Mouse (Mus musculus): Measurements from ENCODE around the gene Col6a2.

Col6a2 gene

GRCm38 (mm10) chr10:76636026-76636425, 12.6 kb upstream of the Col6a2 start:
- DNase-seq = peak; percentile 98

DNA sequence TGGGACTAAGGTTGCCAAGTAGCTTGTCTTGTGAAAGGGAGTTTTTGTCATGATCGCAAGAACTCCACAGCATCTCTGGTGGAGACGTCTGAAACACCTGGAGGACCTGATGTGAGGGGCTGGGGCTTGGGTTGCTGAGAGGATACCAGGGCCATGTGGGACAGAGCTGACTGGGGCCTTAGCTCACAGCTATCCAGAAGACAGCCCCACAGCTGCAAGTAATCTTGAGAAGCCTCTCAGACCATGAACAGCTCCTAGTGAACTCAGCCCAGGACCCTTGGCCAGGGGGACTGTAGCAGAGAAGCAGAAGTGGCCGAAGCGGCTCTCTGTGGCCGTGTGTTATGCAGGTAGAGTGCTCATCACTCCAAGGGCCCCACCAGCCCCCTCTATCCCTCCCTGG, 11.2 kb upstream of the Col6a2 start:
- peak; percentile 89 for DNase-seq

DNA sequence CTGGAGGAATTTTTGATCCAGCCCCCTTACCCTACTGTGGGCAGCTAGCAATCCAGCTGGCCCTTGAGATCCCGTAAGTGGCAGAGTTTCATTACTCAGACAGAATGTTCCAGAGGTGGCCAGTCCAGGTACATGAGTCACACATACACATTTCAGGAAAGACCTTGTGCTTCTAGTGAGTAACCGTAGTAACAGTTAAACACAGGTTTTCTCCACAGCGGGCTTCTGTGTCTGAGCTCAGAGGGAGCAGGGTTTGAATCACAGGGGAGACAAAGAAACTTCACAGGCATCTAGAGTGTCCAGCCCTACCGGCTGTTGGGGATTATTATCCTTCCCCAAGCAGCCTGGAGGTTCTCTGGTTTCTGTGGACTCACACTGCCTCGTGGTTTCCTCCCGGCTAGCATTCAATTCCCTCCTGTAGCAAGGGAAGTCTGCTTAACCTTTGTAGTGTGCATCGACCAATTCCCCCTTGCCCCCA, 10.7 kb upstream of the Col6a2 start:
- DNase-seq = peak; percentile 86

GRCm38 (mm10) chr10:76632630-76633029, 9.2 kb upstream of the Col6a2 start:
- peak; percentile 93 for DNase-seq

DNA sequence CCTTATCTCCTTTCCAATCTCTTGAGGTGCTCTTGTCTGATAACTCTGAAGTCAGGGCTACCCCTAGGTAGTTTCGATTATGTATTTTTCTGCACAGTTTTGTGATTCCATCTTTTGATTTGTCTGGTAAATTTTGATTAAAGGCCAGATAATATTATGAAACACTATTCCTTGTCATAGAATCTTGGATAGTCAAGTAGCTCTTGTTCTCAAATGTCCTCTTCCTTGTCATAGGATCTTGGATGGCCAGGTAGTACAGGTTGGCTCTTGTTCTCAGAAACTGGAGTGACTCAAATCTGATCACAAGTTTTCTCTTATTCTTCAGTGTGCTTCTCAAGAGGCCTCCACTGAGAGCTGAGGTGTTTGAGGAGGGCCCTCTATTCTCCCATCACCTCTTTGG, 7.2 kb upstream of the Col6a2 start:
- DNase-seq = no peak

DNA sequence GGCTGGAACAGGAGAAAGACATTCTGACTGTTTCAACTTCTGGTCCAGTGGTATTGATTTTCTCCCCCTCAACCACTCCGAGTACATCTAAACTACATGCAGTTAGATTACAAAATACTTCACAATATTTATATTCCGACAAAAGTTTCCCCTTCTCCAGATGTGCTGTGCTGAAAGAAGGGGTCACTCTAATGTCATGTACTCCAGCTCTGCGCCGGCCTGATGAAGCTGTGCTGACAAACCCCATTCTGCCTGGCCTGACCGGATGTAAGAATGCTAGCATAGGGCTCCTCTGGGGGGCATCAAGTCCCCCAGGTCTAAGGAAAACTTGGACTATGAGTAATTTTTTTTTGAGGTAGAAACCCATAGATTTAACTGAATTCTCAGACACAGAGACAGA, 4.3 kb upstream of the Col6a2 start:
- DNase-seq = no peak

DNA sequence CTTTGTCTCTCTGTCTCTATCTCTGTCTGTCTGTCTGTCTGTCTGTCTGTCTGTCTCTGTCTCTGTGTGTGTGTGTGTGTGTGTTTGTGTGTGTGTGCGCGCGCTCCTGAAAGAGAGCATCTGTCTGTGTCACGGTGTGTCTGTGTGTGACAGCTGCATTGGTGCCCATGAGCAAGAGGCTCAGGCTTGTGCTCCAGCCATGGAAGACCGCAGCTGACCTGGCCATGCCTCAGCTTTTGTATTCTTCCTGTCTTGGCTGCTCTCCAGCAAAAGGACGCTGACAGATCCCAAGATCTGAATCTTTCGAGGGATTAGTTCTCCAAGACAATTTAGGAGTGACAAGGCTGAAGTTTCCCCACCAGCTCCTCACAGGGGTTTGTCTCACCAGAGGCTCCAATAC, 1.5 kb upstream of the Col6a2 start:
- no peak for DNase-seq

DNA sequence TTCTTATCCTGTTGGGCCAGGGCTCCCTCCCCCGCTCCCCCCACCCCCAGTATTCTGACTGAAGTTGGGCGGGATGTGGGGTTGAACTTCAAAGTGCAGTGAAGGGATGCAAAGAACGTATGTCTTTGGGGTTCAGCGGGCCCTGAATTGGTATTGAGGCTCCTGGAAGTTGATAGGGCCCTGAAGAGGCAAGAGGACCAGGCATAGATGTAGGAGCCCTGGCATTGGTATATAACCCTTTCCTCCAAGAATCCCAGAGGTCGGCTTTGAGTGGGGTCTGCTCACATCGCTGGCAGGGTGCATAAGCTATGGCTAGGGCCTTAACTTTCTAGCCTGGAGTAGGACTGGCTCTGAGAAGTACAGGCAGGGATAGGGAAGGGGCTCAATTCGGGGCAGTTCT, 304 bp upstream of the Col6a2 start:
- peak; percentile 89 for DNase-seq

GRCm38 (mm10) chr10:76622411-76622810, 1.0 kb downstream of the Col6a2 start:
- DNase-seq = peak; percentile 90

DNA sequence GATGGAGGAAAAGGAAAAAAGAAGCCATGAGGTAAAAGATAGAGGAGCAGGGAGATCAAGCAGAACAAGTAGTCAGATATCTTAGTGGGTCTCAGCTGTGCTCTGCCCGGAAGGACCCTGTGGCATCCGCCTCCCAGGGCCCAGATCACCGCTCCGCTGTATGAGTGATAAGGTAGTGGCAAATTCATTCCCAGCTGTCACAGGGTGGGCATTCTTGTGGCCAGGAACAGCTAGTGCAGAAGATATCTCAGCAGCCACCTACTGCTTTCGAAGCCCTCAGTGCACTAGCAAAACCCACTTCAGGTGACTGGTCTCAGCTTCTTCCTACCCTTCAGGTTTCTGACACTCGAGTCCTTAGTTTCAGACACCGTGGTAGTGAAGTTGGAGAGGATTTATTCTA, 11.0 kb downstream of the Col6a2 start:
- DNase-seq = no peak

- no peak for DNase-seq
These were observed 20.7 kb downstream of the Col6a2 start for GRCm38 (mm10) chr10:76602690-76603089.

DNA sequence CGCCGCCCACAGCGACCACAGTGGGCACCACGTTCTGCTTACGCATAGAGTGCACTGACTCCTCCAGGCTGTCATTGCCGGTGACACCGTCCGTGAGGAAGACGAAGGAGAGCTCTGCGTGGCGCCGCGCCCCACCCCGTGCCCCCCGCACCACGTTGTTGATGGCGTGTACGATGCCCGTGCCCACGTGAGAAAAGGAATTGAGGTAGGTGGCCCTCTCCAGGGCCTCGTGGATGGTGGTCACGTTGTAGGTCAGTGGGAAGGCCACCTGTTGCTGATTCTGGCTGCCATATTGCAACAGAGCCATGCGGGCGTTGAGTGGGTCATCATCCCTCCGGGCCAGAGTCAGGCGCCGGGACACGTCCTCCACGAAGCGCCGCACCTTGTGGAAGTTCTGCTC, 27.1 kb downstream of the Col6a2 start:
- peak; percentile 91 for DNase-seq

DNA sequence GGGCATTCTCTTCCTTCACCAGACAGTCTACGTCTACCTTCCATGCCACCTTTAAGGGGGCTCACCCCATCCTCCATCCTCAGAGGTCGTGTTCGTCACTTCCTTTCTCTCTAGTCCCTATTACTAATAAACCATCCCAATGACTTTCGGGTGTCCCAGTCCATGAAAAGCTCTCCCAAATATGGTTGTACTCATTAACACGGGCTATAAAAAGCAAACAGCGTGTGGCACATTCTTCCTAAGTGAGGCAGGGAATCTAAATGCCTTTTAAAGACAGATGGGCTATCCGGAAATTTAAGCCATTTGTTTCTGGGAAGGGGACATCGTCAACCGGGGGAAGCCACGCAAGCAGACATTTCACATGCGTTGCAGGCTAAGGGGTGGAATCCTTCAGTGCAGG, 33.2 kb downstream of the Col6a2 start:
- DNase-seq = no peak

- DNase-seq = peak; percentile 95
These were observed 37.2 kb downstream of the Col6a2 start for GRCm38 (mm10) chr10:76586190-76586589.

DNA sequence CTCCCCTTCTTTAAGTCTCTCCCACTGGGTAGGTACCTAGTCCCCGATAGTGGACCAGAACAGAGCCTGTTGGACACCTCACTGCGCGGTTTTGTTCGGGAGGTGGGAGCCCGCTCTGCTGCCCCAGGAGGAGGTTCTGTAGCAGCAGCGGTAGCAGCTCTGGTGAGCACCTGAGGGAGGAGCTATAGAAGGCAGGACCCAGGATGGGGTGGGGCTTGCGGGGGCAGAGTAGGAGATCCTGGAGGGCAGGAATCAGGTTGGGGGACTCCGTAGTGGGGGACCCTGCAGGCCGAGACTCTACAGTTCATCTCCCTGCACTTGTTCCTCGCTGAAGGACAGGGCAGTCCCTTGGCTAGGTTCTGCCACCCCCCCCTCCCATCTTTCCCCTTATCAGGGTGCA, 39.3 kb downstream of the Col6a2 start:
- DNase-seq = no peak

GRCm38 (mm10) chr10:76576920-76577319, 46.5 kb downstream of the Col6a2 start:
- no peak for DNase-seq

GRCm38 (mm10) chr10:76575374-76575773, 48.1 kb downstream of the Col6a2 start, which contains the start of gene Ftcd:
Gene Ftcd (plus strand): TSS chr10:76575648.
- no peak for DNase-seq

GRCm38 (mm10) chr10:76572151-76572550, 51.3 kb downstream of the Col6a2 start:
- DNase-seq = no peak

DNA sequence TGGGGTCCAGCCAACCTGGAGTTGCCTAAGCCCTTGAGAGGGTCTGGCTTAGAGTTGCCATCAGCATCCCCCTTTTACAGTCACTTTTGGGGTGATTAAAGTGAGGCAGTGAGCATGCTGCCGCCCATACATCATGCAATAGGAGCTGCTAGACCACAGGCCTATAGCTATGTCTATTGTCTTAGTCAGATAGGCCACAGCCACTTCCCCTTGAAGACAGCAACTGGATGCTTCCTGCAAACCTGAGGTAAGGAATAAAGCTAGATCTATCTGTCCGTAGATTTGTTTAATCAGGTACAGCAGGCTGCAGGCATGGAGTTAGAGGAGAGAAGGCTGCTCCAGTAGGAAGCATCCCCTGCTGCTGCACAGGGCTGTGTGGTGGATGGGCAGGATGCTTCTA, 52.4 kb downstream of the Col6a2 start:
- no peak for DNase-seq

- no peak for DNase-seq
These were observed 53.3 kb downstream of the Col6a2 start for GRCm38 (mm10) chr10:76569996-76570685.

DNA sequence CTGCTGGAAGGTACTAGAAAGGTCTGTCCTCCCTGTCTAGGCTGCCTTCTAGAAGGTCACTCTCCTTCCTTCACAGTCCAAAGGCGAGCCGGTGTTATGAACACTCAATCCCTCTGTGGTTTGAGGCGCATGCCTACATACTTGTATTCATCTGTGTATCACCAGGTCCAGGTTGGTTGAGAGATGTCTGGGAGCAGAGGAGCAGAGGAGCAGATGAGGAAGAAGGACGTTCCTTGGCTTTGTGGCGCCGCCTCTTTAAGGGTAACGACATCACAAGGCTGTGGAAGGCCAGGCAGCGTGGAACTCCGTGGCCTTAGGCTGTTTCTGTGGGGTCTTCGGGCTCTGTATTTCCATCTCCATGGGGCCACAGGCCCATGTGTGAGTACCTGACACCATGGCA, 61.5 kb downstream of the Col6a2 start, which contains the start of gene Spatc1l:
TSS of gene Spatc1l (plus strand) at position 301 of the 400 bp plus-strand sequence.
- no peak for DNase-seq

- DNase-seq = no peak
These were observed 69.4 kb downstream of the Col6a2 start for GRCm38 (mm10) chr10:76554061-76554460.

- DNase-seq = no peak
These were observed 71.9 kb downstream of the Col6a2 start for GRCm38 (mm10) chr10:76551556-76551955.

DNA sequence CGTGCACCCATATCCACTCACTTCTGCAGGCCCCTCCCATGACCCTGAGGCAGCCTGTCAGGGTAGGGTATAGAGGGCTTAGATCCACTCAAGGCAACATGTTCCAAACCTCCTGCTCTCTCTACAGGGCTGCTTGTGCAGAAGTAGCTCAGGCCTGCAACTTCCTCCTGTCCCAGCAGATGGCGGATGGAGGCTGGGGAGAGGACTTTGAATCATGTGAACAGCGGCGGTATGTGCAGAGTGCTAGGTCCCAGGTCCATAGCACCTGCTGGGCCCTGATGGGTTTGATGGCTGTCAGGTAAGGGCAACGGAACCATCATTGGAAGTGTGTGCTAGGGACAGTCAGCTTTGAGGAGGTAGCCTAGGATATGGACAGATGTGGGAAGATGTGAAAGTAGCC, 73.0 kb downstream of the Col6a2 start:
- DNase-seq = peak; percentile 88

DNA sequence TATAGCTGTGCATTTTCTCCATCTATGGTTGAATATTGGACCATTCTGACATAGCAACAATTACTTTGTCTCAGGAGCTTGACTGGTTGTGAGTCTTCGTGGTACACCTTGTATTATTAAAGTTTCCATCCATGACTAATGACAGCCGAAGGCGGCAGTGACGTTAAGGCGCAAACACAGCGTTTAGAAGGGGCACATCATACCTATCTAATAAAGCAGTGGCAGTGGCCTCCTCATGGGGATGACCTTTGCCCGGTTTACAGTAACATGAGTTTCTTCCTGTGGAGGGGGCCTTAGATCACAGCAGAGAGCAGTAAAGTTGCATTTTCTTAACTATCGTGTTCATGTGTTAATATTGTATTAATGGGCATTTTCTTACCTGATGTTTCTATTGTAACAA, 75.2 kb downstream of the Col6a2 start:
- peak; percentile 72 for DNase-seq

Data from heart, adult 11 months (tissue).